Mouse (Mus musculus) hindbrain, embryonic 11.5 days (tissue): ENCODE measurements around the gene Gm7982. TPM values are rescaled to one million over a fixed set of nuclear protein-coding genes. Genes with fewer than 3 reads are reported as not detected.
"Not testable (repeated sequence)": the region's sequence is repeated elsewhere in the genome, so short reads cannot be mapped to it uniquely, and the experiment has no call there.

Experiments used
- ATAC-seq: fragments of 200-750 bp; cut with Nextera tagmentation; 2 replicates; pipeline ENCODE4 v1.8.0; 2017; ENCODE audit warnings: mild to moderate bottlenecking, moderate TSS enrichment, moderate library complexity; ENCODE audit not compliant: low FRiP score
- DNase-seq: peaks from one replicate; pipeline ENCODE4 v3.0.0-alpha.2; 2015; ENCODE audit warnings: low spot score
- H3K27ac ChIP-seq: fragments of 300-500 bp; sonication (generic); 2 replicates; pipeline ENCODE4 v1.5.1; 2014; ENCODE audit warnings: mild to moderate bottlenecking, low read depth, low read length
- H3K27me3 ChIP-seq: fragments of 300-500 bp; sonication (generic); 2 replicates; pipeline ENCODE4 v1.6.1; 2014; ENCODE audit warnings: mild to moderate bottlenecking, low read length, moderate library complexity, mixed read lengths; ENCODE audit not compliant: control insufficient read depth, insufficient read depth
- H3K36me3 ChIP-seq: fragments of 300-500 bp; sonication (generic); 2 replicates; pipeline ENCODE4 v1.6.1; 2014; ENCODE audit warnings: mild to moderate bottlenecking, low read length, moderate library complexity, mixed read lengths; ENCODE audit not compliant: control insufficient read depth, insufficient read depth
- H3K4me1 ChIP-seq: fragments of 300-500 bp; sonication (generic); replicated peaks from 2 replicates; pipeline ENCODE4 v1.6.1; 2014; ENCODE audit warnings: low read length, mixed read lengths; ENCODE audit not compliant: control insufficient read depth, insufficient read depth
- H3K4me2 ChIP-seq: fragments of 300-500 bp; sonication (generic); replicated peaks from 2 replicates; pipeline ENCODE4 v1.6.1; 2014; ENCODE audit warnings: mild to moderate bottlenecking, low read depth, low read length
- H3K4me3 ChIP-seq: fragments of 300-500 bp; sonication (generic); 2 replicates; pipeline ENCODE4 v1.5.1; 2014; ENCODE audit warnings: low read depth, low read length
- H3K9ac ChIP-seq: fragments of 300-500 bp; sonication (generic); 2 replicates; pipeline ENCODE4 v1.6.1; 2014; ENCODE audit warnings: low read depth, low read length
- H3K9me3 ChIP-seq: fragments of 300-500 bp; sonication (generic); 2 replicates; pipeline ENCODE4 v1.6.1; 2016; ENCODE audit warnings: low read length; ENCODE audit not compliant: control insufficient read depth
- WGBS: fragments of 180-500 bp; shearing (Covaris S2); extraction: QIAGEN DNeasy Blood & Tissue Kit; methylation state at CpG from one replicate; pipeline ENCODE4 v1.1.7; 2014; 5-methylcytosine and 5-hydroxymethylcytosine counted together
- polyA plus RNA-seq: library from polyadenylated mRNA; unstranded; fragments of >200 nt; fragmentation: Nextera tagmentation; extraction: Ambion mirVana; gene quantifications from 2 replicates; pipeline ENCODE4 v1.2.1, GENCODE M21; 2014

Gene Gm7982
- polyA plus RNA-seq = not detected in 2 replicates

DNA sequence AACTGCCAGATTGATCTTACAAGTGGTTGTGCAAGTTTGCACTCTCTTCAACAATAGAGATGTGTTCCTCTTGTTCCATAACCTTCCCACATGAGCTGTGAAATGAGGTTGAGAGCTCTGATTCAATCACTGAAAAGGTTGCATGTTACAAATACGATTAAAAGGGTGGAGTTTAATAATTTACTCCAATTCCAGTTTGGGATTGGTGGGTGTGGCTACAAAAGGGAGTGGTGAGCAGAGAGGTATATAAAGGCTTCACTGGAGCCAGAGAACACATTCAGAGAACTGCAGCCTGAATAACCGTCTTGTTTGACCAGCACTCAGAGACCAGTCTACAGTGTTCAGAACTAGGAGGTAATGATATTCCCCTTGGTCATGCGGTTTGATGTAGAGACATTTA, at the start of gene Gm7982:
TSS of gene Gm7982 (plus strand) at position 301 of the 400 bp plus-strand sequence.
- not testable (repeated sequence) for H3K27ac ChIP-seq, H3K4me2 ChIP-seq, H3K27me3 ChIP-seq, DNase-seq, H3K9me3 ChIP-seq, H3K4me3 ChIP-seq, H3K36me3 ChIP-seq, H3K4me1 ChIP-seq, ATAC-seq, H3K9ac ChIP-seq
- no CpG with 5 or more reads among the region's 3 CpGs for WGBS

DNA sequence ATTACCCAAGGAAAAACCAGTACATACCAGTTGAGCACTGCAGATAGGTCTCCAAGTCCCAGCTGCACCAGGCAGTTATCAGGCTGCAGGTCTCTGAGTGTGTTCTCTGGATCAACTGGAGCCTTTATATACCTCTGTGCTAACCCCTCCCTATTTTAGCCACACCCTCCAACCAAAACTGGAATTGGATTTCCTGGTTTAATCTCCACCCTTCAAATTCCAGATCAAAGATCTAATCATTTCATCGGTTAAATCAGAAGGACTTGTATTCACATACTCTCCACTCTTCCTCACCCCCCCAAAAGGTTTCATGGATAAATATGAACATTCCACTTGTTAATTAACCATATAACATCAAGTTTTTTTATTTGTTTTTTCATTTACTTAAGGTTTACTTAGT, 5.7 kb upstream of the Gm7982 start, which contains the start of gene Gm7978:
TSS of gene Gm7978 (minus strand) at position 101 of the 400 bp plus-strand sequence.
- ATAC-seq, H3K9me3 ChIP-seq, H3K4me2 ChIP-seq, H3K9ac ChIP-seq, H3K4me1 ChIP-seq, H3K27ac ChIP-seq, H3K27me3 ChIP-seq, H3K36me3 ChIP-seq, DNase-seq, H3K4me3 ChIP-seq: not testable (repeated sequence)
- WGBS = no CpG with 5 or more reads among the region's 1 CpGs

DNA sequence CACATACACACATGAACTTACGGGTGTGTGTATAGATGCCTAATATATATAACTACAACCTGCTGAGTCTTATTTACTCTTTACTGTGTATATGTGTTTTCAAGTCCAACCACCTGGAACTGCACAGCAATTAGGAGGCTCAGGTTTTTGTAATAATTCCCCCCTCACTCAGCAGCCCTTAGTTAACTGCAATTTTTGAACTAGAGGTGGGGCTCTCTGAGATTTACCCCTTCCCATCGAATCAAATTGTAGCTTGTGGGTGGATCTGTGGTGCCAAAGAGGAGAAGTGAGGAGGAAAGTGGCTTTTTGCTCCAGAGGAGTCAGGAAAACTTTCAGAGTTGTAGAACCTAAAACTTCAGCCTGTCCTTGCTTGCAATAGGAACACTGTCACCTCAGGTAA, 33.9 kb downstream of the Gm7982 start, which contains the start of gene E330014E10Rik:
TSS of gene E330014E10Rik (plus strand) at position 301 of the 400 bp plus-strand sequence.
- not testable (repeated sequence) for H3K4me2 ChIP-seq, H3K4me1 ChIP-seq, DNase-seq, H3K4me3 ChIP-seq, H3K9ac ChIP-seq, H3K27me3 ChIP-seq, ATAC-seq, H3K36me3 ChIP-seq, H3K9me3 ChIP-seq, H3K27ac ChIP-seq
- WGBS = no CpG with 5 or more reads among the region's 2 CpGs

Other genes starting within 250 kb of the Gm7982 start
- gene Gm3286, start 231.3 kb upstream of the Gm7982 start, polyA plus RNA-seq = not detected in 2 replicates
- gene Gm7971, start 147.1 kb upstream of the Gm7982 start, polyA plus RNA-seq = not detected in 2 replicates
- gene Gm7978, start 5.8 kb upstream of the Gm7982 start, polyA plus RNA-seq = not detected in 2 replicates
- gene E330014E10Rik, start 34.0 kb downstream of the Gm7982 start, polyA plus RNA-seq = not detected in 2 replicates
- gene Cxcl13, start 214.9 kb downstream of the Gm7982 start, polyA plus RNA-seq = 0.20 and 0.21 TPM in 2 replicates